Mouse (Mus musculus): Measurements from ENCODE around the gene Kcnmb4.

DNA sequence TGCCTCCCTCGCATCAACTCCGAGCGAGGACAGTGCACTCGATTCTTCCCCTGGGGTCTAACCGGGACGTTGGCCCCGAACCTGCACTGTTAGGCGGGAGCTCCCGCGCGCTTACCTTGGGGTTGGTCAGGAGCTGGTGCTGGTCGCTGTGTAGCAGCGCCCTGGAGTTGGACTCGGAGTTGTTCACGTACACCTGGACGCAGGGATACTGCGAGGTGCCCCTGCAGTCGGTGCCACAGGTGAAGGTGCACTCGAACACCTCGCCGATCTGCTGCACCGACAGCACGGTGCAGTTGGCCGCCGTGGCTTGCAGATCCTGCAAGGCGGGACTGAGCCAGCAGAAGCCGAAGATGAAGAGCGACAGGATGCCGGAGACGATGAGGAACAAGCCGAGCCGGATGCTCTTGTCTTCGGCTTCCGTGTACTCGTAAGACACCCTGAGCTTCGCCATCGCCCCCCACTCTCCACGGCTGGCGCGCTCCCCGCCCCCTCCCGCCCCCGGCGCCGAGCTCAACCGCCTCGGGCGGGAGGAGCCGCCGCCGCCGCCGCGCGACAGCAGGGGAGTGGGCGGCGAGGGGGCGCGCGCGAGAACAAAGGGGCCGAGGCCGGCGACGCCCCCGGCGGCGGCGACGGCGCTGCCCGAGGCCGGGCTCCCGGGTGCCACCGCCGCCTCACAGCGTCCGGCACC lies 463 bp downstream of the Kcnmb4 start:
- no peak for TF ChIP-seq CTCF (IDR thresholded peaks at IDR 0.05; ENCODE audit: borderline replicate concordance, extremely low read depth, insufficient read depth, insufficient read length)
- no peak; the same call in 1 of the 2 replicates for TF ChIP-seq POLR2A (IDR thresholded peaks at IDR 0.05; ENCODE audit: borderline replicate concordance, extremely low read depth, insufficient read depth, insufficient read length, poor library complexity, severe bottlenecking)

All from brain, embryonic 14.5 days (tissue).